Mouse (Mus musculus) bone marrow macrophage, adult 2 months (primary cell): ENCODE measurements around the gene Rrp9.

Experiments
- CTCF ChIP-seq: IDR thresholded peaks from 2 replicates; pipeline ENCODE4 v1.5.1; 2012; ENCODE audit warnings: low read depth, mild to moderate bottlenecking, low read length, moderate library complexity
- POLR2A ChIP-seq: IDR thresholded peaks from 2 replicates; pipeline ENCODE4 v1.6.1; 2012; ENCODE audit warnings: mild to moderate bottlenecking, low read depth, low read length, borderline replicate concordance

DNA sequence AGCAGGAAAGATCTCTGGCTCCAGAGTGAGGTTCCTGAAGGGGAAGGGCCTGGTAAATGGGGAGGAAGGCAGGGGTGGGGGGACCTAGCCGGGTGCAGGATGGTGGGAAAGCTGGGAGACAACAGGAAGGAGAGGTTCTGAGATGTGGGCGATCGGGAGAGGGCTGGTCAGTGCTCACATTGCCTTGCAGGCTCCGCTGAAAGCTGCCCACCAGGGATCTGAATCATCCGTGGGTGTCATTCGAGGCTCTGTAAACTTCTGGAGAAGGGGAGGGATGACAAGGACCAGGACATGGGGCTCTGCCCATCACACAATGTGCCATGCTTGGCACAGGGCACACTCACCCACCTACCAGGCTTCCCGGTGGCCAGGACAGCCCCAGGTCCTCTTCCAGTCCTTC lies 42.4 kb upstream of the Rrp9 start:
- TF ChIP-seq CTCF (no peak), POLR2A (no peak)
